Comparison of ENCODE assay signal across 11 mouse cellular contexts in genomic region chr13:63678265-63679260, GRCm38 (mm10).
DNase-seq lines count a peak whose midpoint lies in the region; ATAC-seq lines count a peak whose summit lies in the region.
"Had no signal": no experiment of that assay in that cellular context is flagged by ENCODE, and none has a peak within 500 bp of the region (broad histone marks: within the 10 kb centered on the region; RNA-seq: fewer than 3 reads in every experiment).

No protein-coding gene starts in this region.

- H3K27ac ChIP-seq in lung, embryonic 16.5 days (ENCODE audit: low read length), result peak overlapping the region; percentile 10
- H3K27ac ChIP-seq: forebrain, embryonic 12.5 days; heart, embryonic 13.5 days had no signal

- peaks cover 4% of the 10 kb centered on the region; the same call in 1 of the 2 replicates for H3K4me1 ChIP-seq in lung, embryonic 16.5 days (replicated peaks; ENCODE audit: control insufficient read depth, insufficient read depth, low read length)
- H3K4me1 ChIP-seq: forebrain, embryonic 12.5 days had no signal

- peak overlapping the region; percentile 4; the same call in 1 of the 2 replicates for H3K4me2 ChIP-seq in lung, embryonic 16.5 days (ENCODE audit: low read depth, low read length)
- H3K4me2 ChIP-seq: forebrain, embryonic 12.5 days; heart, embryonic 13.5 days; liver, embryonic 11.5 days had no signal

- DNase-seq in heart, postnatal 25 days (ENCODE audit: low spot score), result peak; percentile 6
- no peak for DNase-seq in heart, postnatal 14 days
- DNase-seq in testis, postnatal 10 days (ENCODE audit: low spot score), result peak; percentile 60
- DNase-seq in testis, postnatal 14 days (ENCODE audit: low spot score), result no peak
- DNase-seq in ovary, adult 18-20 months (ENCODE audit: low spot score), result no peak
- DNase-seq in MN1 (ENCODE audit: low spot score), result no peak
- DNase-seq: kidney, adult 9 months had no signal

- H3K27me3 ChIP-seq in lung, embryonic 16.5 days (ENCODE audit: control insufficient read depth, insufficient read depth, low read depth, low read length), result no peaks in the 10 kb centered on the region
- H3K27me3 ChIP-seq: forebrain, embryonic 12.5 days; heart, embryonic 13.5 days had no signal

- intact Hi-C loops in heart, postnatal 25 days (cut with DNase I), result no loop called here
- intact Hi-C loops in heart, postnatal 14 days (cut with DNase I), result no loop called here

- WGBS in lung, embryonic 16.5 days, result 50% methylated on average over 10 of the region's 10 CpGs

- H3K9me3 ChIP-seq in lung, embryonic 16.5 days (ENCODE audit: control insufficient read depth, low read length), result no peaks in the 10 kb centered on the region
- H3K9me3 ChIP-seq: forebrain, embryonic 12.5 days; heart, embryonic 13.5 days had no signal

- no peaks in the 10 kb centered on the region for H3K36me3 ChIP-seq in lung, embryonic 16.5 days (ENCODE audit: control insufficient read depth, insufficient read depth, low read length)
- H3K36me3 ChIP-seq: forebrain, embryonic 12.5 days; heart, embryonic 13.5 days had no signal

- peak; percentile 89 for ATAC-seq in lung, embryonic 16.5 days (ENCODE audit: low read depth)

- H3K9ac ChIP-seq in lung, embryonic 16.5 days (ENCODE audit: low read length), result no peak overlapping the region
- H3K9ac ChIP-seq: forebrain, embryonic 12.5 days; heart, embryonic 13.5 days had no signal

- H3K4me3 ChIP-seq in lung, embryonic 16.5 days (ENCODE audit: low read length), result no peak overlapping the region
- H3K4me3 ChIP-seq: forebrain, embryonic 12.5 days; heart, embryonic 13.5 days had no signal

Comparison
In these comparisons a context has a peak if more than half of its experiments do, and no peak if none do; other contexts are left out.
1. DNase-seq: peak in heart, postnatal 25 days (single experiment) and testis, postnatal 10 days (single experiment); none in heart, postnatal 14 days (0 of 2), testis, postnatal 14 days (single experiment), ovary, adult 18-20 months (single experiment) and MN1 (single experiment).